Mouse (Mus musculus): ENCODE measurements at regions not wholly inside any gene's neighbourhood (a gene's known extent, or its start where the extent isn't known, plus 50 kb on each side); places are given as distances from the start of the nearest gene placed in this dataset.

- Histone ChIP-seq H3K4me1 (replicated peaks; ENCODE audit: insufficient read depth, low read length) (no peaks in the 10 kb centered on the region), H3K4me2 (ENCODE audit: low read length) (no peak overlapping the region), H3K9me3 (replicated peaks; ENCODE audit: low read length) (no peaks in the 10 kb centered on the region; the same call in 1 of the 2 replicates), H3K36me3 (ENCODE audit: insufficient read depth, low read length) (no peaks in the 10 kb centered on the region), H3K9ac (ENCODE audit: low read depth, low read length) (no peak overlapping the region), H3K27me3 (ENCODE audit: insufficient read depth, low read length) (no peaks in the 10 kb centered on the region), H3K4me3 (replicated peaks; ENCODE audit: low read depth, low read length) (no peak overlapping the region), H3K27ac (no peak overlapping the region)
- DNase-seq (ENCODE audit: low spot score), result no peak
- WGBS, result 89% methylated on average over 5 of the region's 5 CpGs
- no peak for ATAC-seq (replicated peaks; ENCODE audit: low FRiP score, low read depth)
- no peak for TF ChIP-seq CTCF (IDR thresholded peaks at IDR 0.05; ENCODE audit: low read depth)
Measured at GRCm38 (mm10) chr9:115473847-115474246, 163.6 kb upstream of the Stt3b start.

- ATAC-seq (replicated peaks; ENCODE audit: low FRiP score, low read depth), result no peak
- H3K4me1 ChIP-seq (replicated peaks; ENCODE audit: insufficient read depth, low read length), result no peaks in the 10 kb centered on the region
- TF ChIP-seq CTCF (IDR thresholded peaks at IDR 0.05; ENCODE audit: low read depth), result no peak
- no peaks in the 10 kb centered on the region; the same call in 1 of the 2 replicates for H3K9me3 ChIP-seq (replicated peaks; ENCODE audit: low read length)
- H3K36me3 ChIP-seq (ENCODE audit: insufficient read depth, low read length), result no peaks in the 10 kb centered on the region
- H3K27me3 ChIP-seq (ENCODE audit: insufficient read depth, low read length), result no peaks in the 10 kb centered on the region
- WGBS, result 86% methylated on average over 8 of the region's 8 CpGs
- H3K4me2 ChIP-seq (ENCODE audit: low read length), result no peak overlapping the region
- DNase-seq (ENCODE audit: low spot score), result no peak
- no peak overlapping the region for H3K4me3 ChIP-seq (replicated peaks; ENCODE audit: low read depth, low read length)
- H3K9ac ChIP-seq (ENCODE audit: low read depth, low read length), result no peak overlapping the region
- no peak overlapping the region for H3K27ac ChIP-seq
Measured at GRCm38 (mm10) chr9:115474342-115474741, 164.1 kb upstream of the Stt3b start.

GRCm38 (mm10) chr9:115476205-115476604 lies 166.0 kb upstream of the Stt3b start:
- 35% methylated on average over 17 of the region's 17 CpGs for WGBS
- no peak for ATAC-seq (replicated peaks; ENCODE audit: low FRiP score, low read depth)
- no peak for TF ChIP-seq CTCF (IDR thresholded peaks at IDR 0.05; ENCODE audit: low read depth)

GRCm38 (mm10) chr9:115477556-115478220 lies 167.5 kb upstream of the Stt3b start:
- ATAC-seq (replicated peaks; ENCODE audit: low FRiP score, low read depth), result no peak
- no peak overlapping the region for H3K27ac ChIP-seq
- no peaks in the 10 kb centered on the region for H3K27me3 ChIP-seq (ENCODE audit: insufficient read depth, low read length)
- no peak for DNase-seq (ENCODE audit: low spot score)
- TF ChIP-seq CTCF (IDR thresholded peaks at IDR 0.05; ENCODE audit: low read depth), result no peak
- WGBS, result 79% methylated on average over 6 of the region's 6 CpGs
- no peak overlapping the region for H3K4me2 ChIP-seq (ENCODE audit: low read length)
- H3K4me3 ChIP-seq (replicated peaks; ENCODE audit: low read depth, low read length), result no peak overlapping the region
- no peaks in the 10 kb centered on the region for H3K36me3 ChIP-seq (ENCODE audit: insufficient read depth, low read length)
- H3K4me1 ChIP-seq (replicated peaks; ENCODE audit: insufficient read depth, low read length), result no peaks in the 10 kb centered on the region
- no peak overlapping the region for H3K9ac ChIP-seq (ENCODE audit: low read depth, low read length)
- no peaks in the 10 kb centered on the region for H3K9me3 ChIP-seq (replicated peaks; ENCODE audit: low read length)

More at GRCm38 (mm10) chr9:115476205-115476604, 166.0 kb upstream of the Stt3b start:
- Histone ChIP-seq H3K9me3 (replicated peaks; ENCODE audit: low read length) (no peaks in the 10 kb centered on the region), H3K27me3 (ENCODE audit: insufficient read depth, low read length) (no peaks in the 10 kb centered on the region), H3K27ac (no peak overlapping the region), H3K36me3 (ENCODE audit: insufficient read depth, low read length) (no peaks in the 10 kb centered on the region), H3K4me2 (ENCODE audit: low read length) (no peak overlapping the region), H3K4me1 (replicated peaks; ENCODE audit: insufficient read depth, low read length) (no peaks in the 10 kb centered on the region), H3K9ac (ENCODE audit: low read depth, low read length) (no peak overlapping the region), H3K4me3 (replicated peaks; ENCODE audit: low read depth, low read length) (no peak overlapping the region)
- no peak for DNase-seq (ENCODE audit: low spot score)

GRCm38 (mm10) chr9:115478946-115479345 lies 168.7 kb upstream of the Stt3b start:
- no peak overlapping the region for H3K27ac ChIP-seq
- H3K27me3 ChIP-seq (ENCODE audit: insufficient read depth, low read length), result no peaks in the 10 kb centered on the region
- ATAC-seq (replicated peaks; ENCODE audit: low FRiP score, low read depth) (no peak), DNase-seq (ENCODE audit: low spot score) (no peak)
- H3K9ac ChIP-seq (ENCODE audit: low read depth, low read length), result no peak overlapping the region
- WGBS, result 55% methylated on average over 3 of the region's 3 CpGs
- no peaks in the 10 kb centered on the region for H3K4me1 ChIP-seq (replicated peaks; ENCODE audit: insufficient read depth, low read length)
- H3K4me3 ChIP-seq (replicated peaks; ENCODE audit: low read depth, low read length), result no peak overlapping the region
- no peaks in the 10 kb centered on the region for H3K36me3 ChIP-seq (ENCODE audit: insufficient read depth, low read length)
- no peak overlapping the region for H3K4me2 ChIP-seq (ENCODE audit: low read length)
- H3K9me3 ChIP-seq (replicated peaks; ENCODE audit: low read length), result no peaks in the 10 kb centered on the region
- no peak for TF ChIP-seq CTCF (IDR thresholded peaks at IDR 0.05; ENCODE audit: low read depth)

GRCm38 (mm10) chr9:115481176-115481575 lies 171.0 kb upstream of the Stt3b start:
- DNase-seq (ENCODE audit: low spot score) (no peak), ATAC-seq (replicated peaks; ENCODE audit: low FRiP score, low read depth) (no peak)
- H3K27me3 ChIP-seq (ENCODE audit: insufficient read depth, low read length), result no peaks in the 10 kb centered on the region
- no peak overlapping the region for H3K9ac ChIP-seq (ENCODE audit: low read depth, low read length)
- no peaks in the 10 kb centered on the region for H3K4me1 ChIP-seq (replicated peaks; ENCODE audit: insufficient read depth, low read length)
- H3K4me2 ChIP-seq (ENCODE audit: low read length), result no peak overlapping the region
- 77% methylated on average over 5 of the region's 5 CpGs for WGBS
- H3K4me3 ChIP-seq (replicated peaks; ENCODE audit: low read depth, low read length), result no peak overlapping the region
- no peaks in the 10 kb centered on the region for H3K9me3 ChIP-seq (replicated peaks; ENCODE audit: low read length)
- H3K36me3 ChIP-seq (ENCODE audit: insufficient read depth, low read length), result no peaks in the 10 kb centered on the region
- no peak for TF ChIP-seq CTCF (IDR thresholded peaks at IDR 0.05; ENCODE audit: low read depth)
- no peak overlapping the region for H3K27ac ChIP-seq

GRCm38 (mm10) chr9:115483024-115483423 lies 172.8 kb upstream of the Stt3b start:
- no peaks in the 10 kb centered on the region for H3K9me3 ChIP-seq (replicated peaks; ENCODE audit: low read length)
- ATAC-seq (replicated peaks; ENCODE audit: low FRiP score, low read depth), result no peak
- 56% methylated on average over 7 of the region's 7 CpGs for WGBS
- H3K27me3 ChIP-seq (ENCODE audit: insufficient read depth, low read length), result no peaks in the 10 kb centered on the region
- H3K4me2 ChIP-seq (ENCODE audit: low read length), result no peak overlapping the region
- H3K4me3 ChIP-seq (replicated peaks; ENCODE audit: low read depth, low read length), result no peak overlapping the region
- H3K36me3 ChIP-seq (ENCODE audit: insufficient read depth, low read length), result no peaks in the 10 kb centered on the region
- no peak overlapping the region for H3K27ac ChIP-seq
- TF ChIP-seq CTCF (IDR thresholded peaks at IDR 0.05; ENCODE audit: low read depth), result no peak
- no peak for DNase-seq (ENCODE audit: low spot score)
- no peaks in the 10 kb centered on the region for H3K4me1 ChIP-seq (replicated peaks; ENCODE audit: insufficient read depth, low read length)
- no peak overlapping the region for H3K9ac ChIP-seq (ENCODE audit: low read depth, low read length)

All from kidney, postnatal 0 days (tissue).